Mouse (Mus musculus) Patski (cell line): ENCODE data around the gene Pth1r. TPM values are rescaled to one million over a fixed set of nuclear protein-coding genes. Genes with fewer than 3 reads are reported as not detected.

Source experiments
- ATAC-seq: fragments of 100-300 bp; one replicate; pipeline ENCODE4 v1.8.0; 2021
- CTCF ChIA-PET: fragments of 350-600 bp; sonication (Branson Sonifier 250); formaldehyde crosslinking; loops from one replicate; lab custom pipeline; 2022; ENCODE audit warnings: inconsistent platforms; lab: Charles Lee
- POLR2A ChIA-PET: fragments of 350-600 bp; sonication (Branson Sonifier 250); formaldehyde crosslinking; loops from one replicate; lab custom pipeline; 2022; ENCODE audit warnings: antibody characterized with exemption, inconsistent platforms; lab: Charles Lee
- DNase-seq: peaks from one replicate; pipeline ENCODE4 v3.0.0-alpha.2; 2011; ENCODE audit warnings: low read depth, low spot score
- H3K27me3 ChIP-seq: fragments of 371-371 bp; one replicate; pipeline ENCODE4 v1.5.1; 2021
- CTCF ChIP-seq: fragments of 100-300 bp; IDR thresholded peaks from one replicate; pipeline ENCODE4 v1.5.1; 2021
- in situ Hi-C: fragments of 300-500 bp; cut with MboI; formaldehyde crosslinking; loops from 3 replicates; pipeline ENCODE4 v1.11.1; 2018; ENCODE audit warnings: low pct_unique_long_range_greater_than_20kb, mixed read lengths
- polyA plus RNA-seq: library from polyadenylated mRNA; unstranded; gene quantifications from one replicate; pipeline ENCODE4 v1.2.3, GENCODE M21; 2021

Gene Pth1r
- polyA plus RNA-seq, 1 experiment from 2014 or later, result 9.9 TPM

DNA sequence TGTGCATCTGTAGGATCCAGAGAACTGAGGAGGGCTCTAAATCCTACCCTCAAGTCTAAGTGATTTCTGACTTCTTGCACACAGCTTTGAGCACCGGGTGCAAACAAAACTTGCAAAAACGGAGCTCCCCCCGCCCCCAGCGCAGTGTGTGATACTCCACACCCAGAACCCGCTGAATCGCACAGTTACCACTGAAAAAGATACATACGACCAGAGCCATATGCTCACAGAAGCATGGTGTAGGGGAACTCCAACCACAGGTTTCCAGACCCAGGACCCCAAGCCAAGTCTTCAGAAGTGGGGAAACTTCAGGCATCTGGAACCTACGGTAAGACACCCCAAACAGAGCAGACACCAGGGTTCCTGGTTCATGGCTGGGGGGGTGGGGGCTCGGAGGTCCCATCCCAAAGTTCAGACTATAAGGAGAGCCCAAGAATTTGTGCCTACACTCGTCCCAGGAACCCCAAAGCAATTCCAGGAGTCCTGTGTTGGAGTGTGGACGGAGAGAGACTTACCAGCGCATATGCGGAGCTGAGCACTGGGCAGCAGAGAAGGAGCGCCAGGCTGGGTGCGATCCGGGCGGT lies 5.1 kb downstream of the Pth1r start, which contains the start of gene Myl3:
Gene Myl3, plus strand, starts transcription at position 151 of the 584 bp plus-strand sequence.
- ATAC-seq (no peak), DNase-seq (no peak)
- no peak for TF ChIP-seq CTCF
- in situ Hi-C loops, result no loop called here
- ChIA-PET POLR2A (no interaction called here), CTCF (interaction anchor here (1.5 to 3.3 kb wide), 3 partner anchors 16 to 40 kb away, joined by 4 to 8 read pairs (median 5); no protein-coding TSS in a partner anchor)
- peaks cover 6% of the 10 kb centered on the region for H3K27me3 ChIP-seq

DNA sequence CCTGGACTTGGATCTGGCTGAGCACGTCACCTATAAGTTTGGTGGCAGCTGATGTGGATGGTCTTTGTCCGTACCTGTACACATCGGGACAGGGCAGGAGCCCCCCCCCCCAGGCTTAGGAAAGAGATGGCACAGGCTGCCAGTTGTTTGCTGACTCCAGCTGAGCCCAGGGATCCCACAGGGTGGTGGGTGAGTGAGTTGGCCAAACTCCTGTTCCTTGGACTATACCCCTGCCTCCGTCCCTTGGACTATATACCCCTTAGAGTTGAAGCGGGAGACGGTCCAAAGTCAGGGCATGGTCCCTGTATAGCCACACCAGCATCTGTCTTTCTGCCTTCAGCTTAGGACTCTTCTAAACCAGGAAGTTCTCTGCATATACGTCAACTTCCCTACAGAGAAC lies 7.0 kb downstream of the Pth1r start:
- in situ Hi-C loops, result no loop called here
- no peak for TF ChIP-seq CTCF
- ChIA-PET CTCF (interaction anchor here (0.7 to 3.3 kb wide), 4 partner anchors 10 to 42 kb away, joined by 3 to 8 read pairs (median 4); no protein-coding TSS in a partner anchor), POLR2A (no interaction called here)
- ATAC-seq, result no peak
- H3K27me3 ChIP-seq, result peaks cover 6% of the 10 kb centered on the region
- DNase-seq, result no peak

DNA sequence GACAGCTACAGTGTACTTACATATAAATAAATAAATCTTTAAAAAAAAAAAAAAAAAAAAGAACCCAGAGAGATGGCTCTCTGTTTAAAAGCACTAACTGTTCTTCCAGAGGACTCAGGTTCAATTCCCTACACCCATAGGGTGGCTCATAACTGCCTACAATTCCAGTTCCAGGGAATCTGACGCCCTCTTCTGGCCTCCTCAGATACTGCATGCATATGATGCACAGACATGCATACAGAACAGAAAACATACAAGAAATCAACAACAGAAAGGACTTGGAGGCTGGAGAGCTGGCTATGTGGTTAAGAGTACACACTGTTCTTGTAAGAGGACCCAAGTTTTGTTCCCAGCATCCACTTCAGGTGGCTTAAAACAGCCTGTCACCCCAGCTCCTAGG lies 8.9 kb downstream of the Pth1r start:
- TF ChIP-seq CTCF, result no peak
- CTCF ChIA-PET, result interaction anchor here (1.2 kb wide), 1 partner anchor 54 kb away, joined by 4 read pairs; no protein-coding TSS in a partner anchor
- POLR2A ChIA-PET, result no interaction called here
- H3K27me3 ChIP-seq, result peaks cover 6% of the 10 kb centered on the region
- no peak for DNase-seq
- in situ Hi-C loops, result no loop called here
- no peak for ATAC-seq

DNA sequence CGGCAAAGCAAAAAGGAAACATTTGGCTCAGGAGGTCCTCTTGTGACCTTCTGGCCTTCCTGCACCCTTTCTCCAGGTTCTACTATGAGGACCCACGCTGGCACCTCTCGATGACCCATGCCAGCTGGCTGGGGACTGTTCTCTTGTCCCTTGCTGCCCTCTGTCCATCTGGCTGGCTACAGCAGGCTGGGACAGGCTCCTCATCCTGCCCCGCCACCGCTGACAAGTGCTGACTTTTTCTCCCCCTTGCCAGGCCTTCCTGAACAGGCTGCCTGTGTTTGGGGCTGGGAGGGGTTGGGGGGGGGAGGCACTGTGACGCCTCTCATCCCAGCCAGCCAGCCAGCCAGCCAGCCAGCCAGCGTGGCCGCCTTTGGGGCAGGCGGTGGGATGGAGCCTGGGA lies 10.6 kb downstream of the Pth1r start:
- H3K27me3 ChIP-seq, result peaks cover 3% of the 10 kb centered on the region
- TF ChIP-seq CTCF, result no peak
- CTCF ChIA-PET, result no interaction called here
- POLR2A ChIA-PET, result interaction anchor here (0.7 kb wide), 1 partner anchor 253 kb away, joined by 5 read pairs; no protein-coding TSS in a partner anchor
- in situ Hi-C loops, result no loop called here
- ATAC-seq (no peak), DNase-seq (no peak)

DNA sequence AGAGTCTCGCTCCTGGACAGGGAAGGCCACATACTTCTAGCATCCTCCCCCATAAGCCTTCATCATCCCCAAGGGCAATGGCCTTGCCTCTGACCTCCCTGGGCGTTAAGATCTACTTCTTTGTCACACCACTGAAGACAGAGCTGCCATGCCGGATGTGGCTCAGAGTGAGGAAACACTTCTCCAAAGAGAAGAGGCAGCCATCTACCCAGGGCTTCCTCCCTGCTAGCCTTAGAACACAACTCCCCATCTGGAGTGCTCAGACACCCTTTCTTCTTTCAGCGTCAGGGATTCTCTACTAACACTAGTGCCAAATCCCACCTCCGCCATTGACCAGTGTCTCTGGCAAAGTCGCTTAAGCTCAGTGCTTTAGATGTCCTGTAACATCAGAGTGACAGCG lies 12.8 kb downstream of the Pth1r start:
- CTCF ChIA-PET, result interaction anchor here (1.1 to 1.9 kb wide), 3 partner anchors 19 to 45 kb away, joined by 3 to 4 read pairs (median 3); no protein-coding TSS in a partner anchor
- H3K27me3 ChIP-seq, result no peaks in the 10 kb centered on the region
- in situ Hi-C loops, result no loop called here
- ATAC-seq, result no peak
- TF ChIP-seq CTCF, result no peak
- DNase-seq, result no peak
- POLR2A ChIA-PET, result no interaction called here

DNA sequence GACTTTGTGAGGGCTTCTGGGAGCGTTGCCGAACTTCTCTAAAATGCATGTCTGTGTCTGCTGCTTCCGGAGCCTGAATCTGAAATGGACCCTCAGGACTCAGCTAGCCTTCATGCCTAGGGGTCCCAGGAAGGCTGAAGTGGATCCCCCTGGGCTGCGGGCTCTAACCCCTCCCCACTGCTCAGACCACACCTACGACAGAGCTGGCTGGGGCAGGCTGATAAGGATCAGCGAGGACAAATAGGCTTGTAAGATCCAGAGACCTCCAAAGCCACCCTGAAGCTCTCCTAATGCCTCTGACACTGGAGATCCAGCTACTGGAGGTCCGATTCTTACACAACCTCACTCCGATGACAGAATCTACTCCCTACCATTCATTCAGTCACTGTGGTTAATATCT lies 13.8 kb downstream of the Pth1r start:
- ChIA-PET POLR2A (interaction anchor here (0.5 kb wide), 1 partner anchor 37 kb away, joined by 3 read pairs; no protein-coding TSS in a partner anchor), CTCF (interaction anchor here (0.8 to 4.9 kb wide), 3 partner anchors 11 to 47 kb away, joined by 3 to 24 read pairs (median 4); no protein-coding TSS in a partner anchor)
- DNase-seq, result no peak
- TF ChIP-seq CTCF, result no peak
- ATAC-seq, result no peak
- in situ Hi-C loops, result no loop called here
- H3K27me3 ChIP-seq, result no peaks in the 10 kb centered on the region

DNA sequence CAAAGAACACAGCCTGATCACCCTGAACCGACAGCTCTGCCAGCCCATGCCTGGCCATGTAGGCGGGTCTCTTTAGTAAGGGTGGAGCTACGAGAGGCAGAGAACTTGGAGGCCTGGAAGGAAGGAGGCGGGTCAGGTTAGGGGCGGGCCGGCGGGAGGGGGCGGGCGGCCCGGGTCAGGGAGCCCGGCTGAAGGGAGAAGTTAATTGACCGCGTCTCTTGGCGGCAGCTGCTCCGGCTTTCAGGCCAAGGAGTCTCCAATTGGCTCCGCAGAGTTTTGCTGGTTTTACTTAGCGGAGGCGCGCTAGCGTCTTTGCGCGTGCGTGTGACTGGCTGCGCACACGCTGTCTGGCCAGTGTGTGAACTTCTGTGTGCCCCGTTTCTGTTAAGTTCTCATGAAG lies 14.3 kb downstream of the Pth1r start:
- no peaks in the 10 kb centered on the region for H3K27me3 ChIP-seq
- ChIA-PET POLR2A (no interaction called here), CTCF (interaction anchor here (0.8 to 4.9 kb wide), 2 partner anchors 12 to 48 kb away, joined by 3 to 24 read pairs; no protein-coding TSS in a partner anchor)
- ATAC-seq, result peak; percentile 91
- TF ChIP-seq CTCF, result no peak
- in situ Hi-C loops, result no loop called here
- no peak for DNase-seq

DNA sequence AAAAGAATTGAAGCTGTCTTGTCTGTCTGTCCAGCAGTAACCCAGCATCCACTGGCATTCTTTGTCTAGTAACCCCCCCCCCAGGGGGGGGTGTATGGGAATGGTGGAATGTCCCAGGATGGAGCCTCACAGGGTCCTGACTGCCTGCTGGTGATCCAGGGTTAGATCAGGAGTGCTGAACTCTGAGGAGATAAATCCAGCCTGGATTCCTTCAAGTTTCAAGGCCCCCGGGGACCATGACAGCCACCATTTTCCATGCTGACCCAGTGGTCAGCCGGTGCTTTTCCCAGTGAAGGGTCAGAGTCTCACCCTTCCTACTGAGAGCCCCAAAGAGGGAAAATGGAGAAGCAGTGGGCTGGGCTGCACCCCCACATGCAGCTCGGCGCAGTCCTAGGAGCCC lies 15.1 kb downstream of the Pth1r start:
- POLR2A ChIA-PET, result no interaction called here
- DNase-seq (no peak), ATAC-seq (no peak)
- H3K27me3 ChIP-seq, result no peaks in the 10 kb centered on the region
- no peak for TF ChIP-seq CTCF
- CTCF ChIA-PET, result interaction anchor here (1.6 to 4.9 kb wide), 2 partner anchors 27 to 48 kb away, joined by 6 to 24 read pairs; no protein-coding TSS in a partner anchor
- in situ Hi-C loops, result no loop called here

DNA sequence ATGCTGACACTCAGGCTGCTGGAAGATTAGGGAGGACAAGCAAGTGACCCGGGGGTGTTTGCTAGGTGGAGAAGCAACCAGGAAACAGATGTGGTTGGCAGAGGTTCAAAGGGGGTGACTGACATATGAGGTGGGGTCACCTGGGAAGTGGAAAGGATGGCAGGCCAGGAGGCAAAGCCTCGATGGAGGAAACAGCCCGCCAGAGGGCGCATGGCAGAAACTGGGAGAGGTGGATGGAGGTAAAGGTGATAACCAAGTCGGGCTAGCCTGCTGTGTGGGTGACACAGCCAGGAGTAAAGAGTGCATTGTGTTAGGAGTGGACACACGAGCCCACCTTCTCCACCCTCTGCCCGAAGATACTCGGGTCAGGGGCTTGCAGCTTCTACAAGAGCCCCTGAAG lies 17.1 kb downstream of the Pth1r start:
- no peaks in the 10 kb centered on the region for H3K27me3 ChIP-seq
- DNase-seq, result no peak
- no peak for TF ChIP-seq CTCF
- ChIA-PET POLR2A (no interaction called here), CTCF (interaction anchor here (0.8 to 4.9 kb wide), 5 partner anchors 10 to 50 kb away, joined by 3 to 24 read pairs (median 4); no protein-coding TSS in a partner anchor)
- ATAC-seq, result no peak
- in situ Hi-C loops, result no loop called here

DNA sequence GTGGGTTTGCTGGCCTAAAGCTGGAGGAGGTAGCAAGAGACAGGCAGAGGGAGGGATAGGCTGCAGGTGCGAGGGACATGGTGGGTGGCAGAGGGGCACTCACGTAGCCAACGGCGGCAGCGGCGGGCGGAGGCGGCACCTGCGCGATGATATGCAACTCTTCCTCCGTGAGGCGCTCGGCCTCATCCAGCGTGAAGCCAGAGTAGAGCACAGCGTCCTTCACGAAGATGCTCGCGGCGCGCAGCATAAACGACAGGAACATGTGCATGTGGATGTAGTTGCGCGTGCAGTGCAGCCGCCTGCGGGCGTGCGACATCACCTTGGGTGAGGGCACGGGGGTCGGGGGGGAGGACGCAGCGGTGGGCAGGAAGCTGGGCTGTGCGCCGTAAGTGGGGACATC lies 20.1 kb downstream of the Pth1r start:
- CTCF ChIA-PET, result no interaction called here
- no peaks in the 10 kb centered on the region for H3K27me3 ChIP-seq

DNA sequence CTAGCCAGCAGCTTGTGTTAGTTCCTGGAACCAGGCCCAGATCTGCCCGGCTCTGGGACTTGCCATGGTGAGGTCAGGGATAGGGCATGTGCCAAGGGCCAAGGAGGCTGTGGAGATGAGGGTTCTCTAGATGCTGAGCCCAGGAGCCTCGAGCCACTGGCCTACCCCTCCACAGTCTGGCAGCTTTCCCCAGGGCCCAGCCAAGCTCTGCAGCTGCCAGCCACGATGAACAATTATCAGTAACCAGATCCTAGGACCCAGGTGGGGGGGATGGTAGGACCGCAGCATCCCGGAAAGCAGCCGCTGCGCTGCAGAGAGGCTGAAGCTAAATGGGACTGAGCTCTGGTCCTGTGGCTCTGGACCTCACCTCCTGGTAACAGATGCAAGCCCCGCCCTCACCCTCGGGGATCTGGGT lies 21.2 kb downstream of the Pth1r start:
- H3K27me3 ChIP-seq, result no peaks in the 10 kb centered on the region
- CTCF ChIA-PET, result interaction anchor here (1.0 to 3.4 kb wide), 7 partner anchors 15 to 315 kb away, joined by 3 to 34 read pairs (median 6); no protein-coding TSS in a partner anchor
- POLR2A ChIA-PET, result no interaction called here
- ATAC-seq (peak; percentile 82), DNase-seq (peak; percentile 90)
- no peak for TF ChIP-seq CTCF
- in situ Hi-C loops, result no loop called here

More for the DNA sequence above, 20.1 kb downstream of the Pth1r start:
- in situ Hi-C loops, result no loop called here
- TF ChIP-seq CTCF, result no peak
- ATAC-seq (no peak), DNase-seq (no peak)
- POLR2A ChIA-PET, result no interaction called here
